Mouse (Mus musculus) hindlimb bud, embryonic 11.5 days (tissue): ENCODE results near the gene Gm6169.
"Not testable (repeated sequence)": the region's sequence is repeated elsewhere in the genome, so short reads cannot be mapped to it uniquely, and the experiment has no call there.

ENCODE experiments used
- DNase-seq: peaks from one replicate; pipeline ENCODE4 v3.0.0-alpha.2; 2012; ENCODE audit warnings: low read depth, low spot score; ENCODE audit errors: extremely low spot score

The Gm6169 gene

DNA sequence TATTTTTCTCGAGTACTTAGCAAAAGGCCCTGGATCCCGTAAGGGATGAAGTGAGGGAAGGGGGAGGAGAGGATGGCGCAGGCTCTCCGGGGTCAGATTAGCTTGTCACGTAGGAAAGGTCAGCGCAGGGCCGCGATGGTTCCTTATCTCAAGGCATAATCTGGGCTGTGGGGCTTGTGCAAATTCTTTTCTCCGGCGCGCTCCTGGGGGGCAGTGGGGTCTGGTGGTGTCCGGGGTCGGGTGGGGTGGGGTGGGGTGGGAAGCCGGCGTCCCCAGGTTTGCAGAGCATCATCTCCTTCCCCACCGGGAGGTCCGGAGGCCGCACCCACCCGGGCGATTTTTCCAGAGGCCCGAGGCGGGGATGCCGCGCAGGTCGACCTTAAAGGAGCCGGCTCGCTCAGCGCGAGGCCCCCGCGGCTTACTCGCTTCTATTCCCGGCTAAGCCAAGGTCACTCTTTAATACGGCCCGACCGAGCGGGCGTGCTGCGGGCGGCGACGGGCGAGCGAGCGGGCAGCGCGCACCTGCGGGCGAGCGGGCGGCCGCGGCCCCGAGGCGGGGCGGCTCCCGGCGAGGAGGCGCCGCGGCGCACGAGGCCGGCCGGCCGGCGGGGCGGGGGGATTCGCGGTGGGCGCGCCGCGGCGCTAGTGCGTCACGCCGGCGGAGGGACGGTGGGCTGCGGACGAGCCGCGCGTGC, 28.0 kb downstream of the Gm6169 start:
- no peak for DNase-seq

DNA sequence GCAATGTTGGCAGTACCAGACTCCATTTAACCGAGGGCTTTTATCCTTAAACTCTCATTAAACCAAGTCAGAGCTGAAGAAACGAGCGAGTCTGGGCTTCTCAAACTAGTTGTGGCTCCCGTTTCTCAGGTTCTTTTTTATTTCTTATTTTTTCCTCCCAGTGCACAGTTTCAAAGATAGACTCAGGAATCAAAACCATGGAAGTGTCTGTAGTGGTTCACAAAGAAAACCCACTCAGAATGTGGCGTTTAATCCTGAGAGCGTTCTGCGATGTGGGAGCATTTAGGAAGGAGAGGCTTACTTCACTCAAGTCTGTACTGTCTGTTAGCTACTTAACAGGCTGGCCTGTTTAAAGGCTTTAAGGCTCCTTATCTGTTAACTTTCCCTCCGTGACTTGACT, 30.9 kb downstream of the Gm6169 start:
- no peak for DNase-seq

DNA sequence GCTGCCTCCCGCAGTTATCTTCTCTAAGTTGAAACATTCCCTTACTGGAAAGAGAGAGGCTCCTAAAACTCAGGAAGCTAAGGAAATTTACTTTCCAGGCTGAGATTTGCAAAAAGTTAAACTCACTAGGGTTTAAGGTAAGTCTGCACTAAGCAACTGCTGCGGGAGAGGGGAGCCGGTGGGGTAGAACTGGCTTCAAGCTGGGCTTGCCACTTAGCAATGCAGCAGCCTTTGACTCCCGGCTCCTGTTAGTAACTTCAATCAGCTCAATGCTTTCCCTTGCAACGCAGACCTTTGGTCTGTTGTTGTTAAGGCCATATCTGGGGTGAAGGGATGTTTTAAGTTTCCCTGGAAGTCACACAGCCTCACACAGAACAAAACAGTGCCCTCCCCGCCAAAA, 31.3 kb downstream of the Gm6169 start:
- no peak for DNase-seq

DNA sequence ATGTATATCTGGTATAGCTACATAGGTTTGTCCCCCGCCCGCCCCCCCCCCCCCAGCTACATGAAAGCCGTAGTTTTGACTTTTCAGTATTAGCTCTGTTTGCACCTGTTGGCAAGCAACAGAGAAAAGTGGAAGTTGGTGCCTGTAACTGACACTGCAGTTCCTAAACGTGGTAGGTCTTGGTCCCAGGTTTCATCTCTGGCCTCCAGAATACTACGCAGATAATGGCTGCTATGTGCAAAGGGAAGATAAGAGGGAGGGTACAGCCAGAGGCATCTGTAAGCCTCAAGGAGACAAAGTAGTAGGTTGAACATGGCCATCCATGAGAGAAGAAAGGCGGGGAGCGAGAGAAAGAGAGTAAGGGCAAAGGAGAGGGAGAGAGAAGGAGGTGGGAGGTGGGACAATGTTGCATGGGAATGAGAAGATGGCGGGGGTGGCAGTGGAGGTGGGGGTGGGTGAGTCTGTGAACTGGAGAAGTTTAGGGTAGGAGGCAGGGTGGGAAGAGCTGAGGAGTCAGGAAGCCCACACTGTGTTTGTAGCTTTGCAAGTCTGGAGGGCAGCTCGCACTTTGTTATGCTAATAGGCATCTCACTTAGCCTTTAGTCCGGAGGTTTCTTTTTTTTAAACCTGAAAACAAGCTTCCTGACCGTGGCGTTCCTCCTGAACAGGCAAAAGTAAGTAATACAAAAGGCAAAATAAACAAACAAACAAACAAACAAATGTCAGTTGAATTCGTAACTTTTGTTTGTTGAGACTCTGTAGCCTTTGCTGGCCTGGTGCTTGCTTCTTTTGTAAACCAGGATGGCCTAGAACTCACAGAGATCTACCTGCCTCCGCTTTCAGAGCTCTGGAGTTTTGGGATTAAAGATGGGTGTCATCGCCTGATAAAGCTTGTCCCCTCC, 32.1 kb downstream of the Gm6169 start, which contains the start of gene Fam169a:
Fam169a (plus strand) TSS at position 638 of the 902 bp plus-strand sequence.
- DNase-seq: no peak

DNA sequence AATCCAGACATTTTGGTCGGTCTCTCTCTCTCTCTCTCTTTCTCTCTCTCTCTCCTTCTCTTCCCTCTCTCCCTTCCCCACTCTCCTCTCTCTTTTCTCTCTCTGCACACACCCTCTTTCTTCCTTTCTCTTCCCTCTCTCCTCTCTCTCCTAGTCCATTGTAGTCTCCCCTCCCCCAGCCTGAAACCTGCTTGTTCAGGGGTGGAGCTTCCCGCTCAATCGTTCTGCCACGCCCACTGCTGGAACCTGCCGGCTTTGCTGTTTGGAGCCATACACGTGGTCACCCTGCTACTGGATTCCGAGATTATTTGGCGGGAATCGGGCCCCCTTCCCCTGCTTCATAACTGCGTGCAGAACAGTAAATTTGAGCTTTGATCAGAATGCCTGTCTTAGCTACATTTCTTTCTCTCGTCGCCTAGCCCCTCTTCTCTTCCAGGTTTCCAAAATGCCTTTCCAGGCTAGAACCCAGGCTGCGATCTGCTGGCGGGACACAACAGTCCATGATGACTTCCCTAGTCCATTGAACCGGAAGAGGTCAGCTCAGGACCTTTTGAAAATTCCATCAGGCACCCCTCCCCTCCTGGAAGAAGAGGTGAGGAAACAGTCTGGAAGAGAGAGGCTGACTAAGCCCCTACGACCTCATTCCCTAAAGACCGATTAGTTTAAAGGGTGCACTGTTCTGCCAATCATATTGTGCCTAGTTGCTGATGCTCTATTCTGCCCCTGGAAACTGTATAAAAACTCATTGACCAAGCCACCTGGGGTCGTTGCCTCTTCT, 34.0 kb downstream of the Gm6169 start:
- DNase-seq: not testable (repeated sequence)

DNA sequence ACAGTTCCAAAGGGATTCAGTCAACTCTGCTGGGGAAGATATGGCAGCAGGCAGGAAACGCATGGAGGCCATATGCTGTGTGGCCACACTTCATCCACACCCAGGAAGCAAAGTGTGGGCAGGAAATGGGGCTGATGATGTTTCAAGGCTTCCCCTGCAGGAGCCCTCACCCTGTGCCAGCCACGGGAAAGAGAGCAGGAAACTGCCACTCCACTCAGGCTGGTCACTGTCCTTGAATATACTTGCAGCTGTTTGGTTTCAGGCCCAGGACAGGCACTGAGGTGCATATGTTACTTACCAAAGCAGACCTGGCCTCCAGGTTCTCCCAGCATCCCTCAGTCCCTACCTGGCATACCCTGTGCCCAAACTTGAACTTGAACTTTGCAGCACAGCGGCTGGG, 34.6 kb downstream of the Gm6169 start:
- DNase-seq: no peak

DNA sequence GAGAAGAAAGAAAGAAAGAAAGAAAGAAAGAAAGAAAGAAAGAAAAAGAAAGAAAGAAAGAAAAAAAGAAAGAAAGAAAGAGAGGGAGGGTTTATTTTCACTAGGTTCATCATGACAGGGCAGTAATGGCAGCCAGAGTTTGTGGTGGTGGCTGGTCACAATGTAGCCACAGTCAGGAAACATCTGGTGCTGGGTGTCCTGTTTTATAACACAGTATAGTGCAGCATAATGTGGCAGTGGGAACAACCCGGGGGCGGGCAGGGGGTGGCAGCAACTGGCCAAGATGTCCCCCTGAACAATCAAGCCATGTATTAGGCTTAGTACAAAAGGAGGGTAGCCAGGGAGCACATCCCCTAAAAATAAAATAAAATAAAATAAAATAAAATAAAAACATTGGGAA, 35.6 kb downstream of the Gm6169 start:
- no peak for DNase-seq

DNA sequence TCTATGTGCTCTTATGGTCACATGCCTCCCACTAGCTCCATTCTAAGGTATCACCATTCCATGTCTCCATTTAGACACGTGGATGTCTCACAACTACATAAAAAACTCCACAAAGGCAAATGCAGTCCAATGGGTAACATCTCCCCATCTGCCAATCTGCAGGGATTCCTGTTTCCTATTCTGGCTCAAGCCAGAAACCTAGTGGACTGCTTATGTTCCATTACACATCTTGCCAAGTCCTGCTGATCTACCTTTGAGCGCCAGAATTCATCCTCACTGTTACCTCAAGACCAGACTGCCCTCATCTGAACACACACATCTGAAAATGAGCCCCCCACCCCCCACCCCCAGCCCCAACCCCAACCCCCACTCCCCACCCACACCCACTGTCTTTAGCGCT, 36.9 kb downstream of the Gm6169 start:
- no peak for DNase-seq

DNA sequence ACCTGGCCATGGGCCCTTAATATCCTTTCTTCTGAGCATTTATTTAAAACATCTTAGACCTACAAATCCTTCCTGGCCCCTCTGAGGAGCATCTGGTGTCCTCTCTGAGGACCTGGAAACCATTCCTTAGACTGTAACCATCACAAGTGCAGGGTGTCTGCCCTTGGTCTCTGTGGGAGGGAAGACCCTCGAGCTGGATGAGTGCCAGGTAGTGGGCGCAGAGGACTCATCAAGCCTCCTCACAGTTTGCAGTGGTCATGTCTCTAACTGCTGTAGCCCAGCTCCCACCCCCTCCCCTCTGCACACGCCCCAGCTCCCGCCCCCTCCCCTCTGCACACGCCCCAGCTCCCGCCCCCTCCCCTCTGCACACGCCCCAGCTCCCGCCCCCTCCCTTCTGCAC, 38.7 kb downstream of the Gm6169 start:
- no peak for DNase-seq

DNA sequence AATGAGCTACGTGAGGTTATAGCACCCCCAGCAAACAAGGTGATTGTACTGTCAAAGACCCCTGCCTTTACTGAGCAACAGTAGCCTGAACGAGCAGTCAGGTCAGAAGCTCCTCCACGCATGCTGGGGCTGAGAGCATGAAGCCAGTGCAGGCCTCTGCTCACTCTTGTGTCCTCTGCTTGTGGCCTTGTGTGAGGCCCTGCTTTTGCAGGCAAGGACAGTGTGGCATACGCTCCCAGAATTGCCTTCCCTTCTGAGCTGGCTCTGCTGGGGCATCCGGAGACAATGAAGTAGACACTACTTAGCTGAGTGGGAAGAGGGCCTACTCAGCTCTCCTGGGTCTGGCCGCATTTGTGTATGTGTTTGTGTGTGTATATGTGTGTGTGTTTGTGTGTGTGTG, 39.3 kb downstream of the Gm6169 start:
- DNase-seq: no peak

DNA sequence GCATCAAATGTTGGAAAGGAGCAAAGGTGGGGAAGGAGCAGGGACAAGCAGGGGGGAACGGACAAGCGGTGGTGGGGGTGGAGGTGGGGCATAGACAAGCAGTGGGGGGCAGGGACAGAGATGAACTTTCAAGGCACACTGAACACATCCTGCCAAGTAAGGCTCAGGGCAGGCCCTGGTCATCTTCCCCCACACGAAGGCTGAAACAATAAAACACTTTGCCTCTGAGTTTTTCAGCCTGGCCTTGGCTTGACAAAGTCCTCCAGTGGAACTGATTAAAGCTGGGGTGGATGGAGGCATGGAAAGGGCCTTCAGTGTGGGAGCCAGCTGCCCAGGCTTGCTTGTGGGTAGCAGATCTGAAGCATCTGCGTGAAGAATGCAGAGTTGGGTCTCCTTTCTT, 41.2 kb downstream of the Gm6169 start:
- no peak for DNase-seq

DNA sequence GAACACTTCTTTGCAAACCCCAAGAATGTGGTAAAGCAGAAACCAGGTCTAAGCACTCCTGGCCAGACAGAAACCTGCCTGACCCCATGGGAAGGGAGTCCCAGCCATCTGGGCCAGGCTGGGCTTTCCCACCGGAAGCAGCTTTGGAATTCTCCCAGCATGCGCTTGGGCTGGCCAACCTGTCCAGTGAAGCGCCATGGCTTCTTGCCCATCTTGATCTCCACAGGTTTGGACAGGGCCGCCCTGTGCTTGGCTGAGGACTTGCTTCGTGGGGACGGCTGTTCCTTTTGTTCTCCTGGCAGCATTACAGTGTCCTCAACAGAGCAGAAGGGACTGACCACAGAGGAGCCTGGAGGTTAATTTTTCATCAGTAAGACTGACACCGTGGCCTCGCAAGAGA, 45.2 kb downstream of the Gm6169 start:
- no peak for DNase-seq

DNA sequence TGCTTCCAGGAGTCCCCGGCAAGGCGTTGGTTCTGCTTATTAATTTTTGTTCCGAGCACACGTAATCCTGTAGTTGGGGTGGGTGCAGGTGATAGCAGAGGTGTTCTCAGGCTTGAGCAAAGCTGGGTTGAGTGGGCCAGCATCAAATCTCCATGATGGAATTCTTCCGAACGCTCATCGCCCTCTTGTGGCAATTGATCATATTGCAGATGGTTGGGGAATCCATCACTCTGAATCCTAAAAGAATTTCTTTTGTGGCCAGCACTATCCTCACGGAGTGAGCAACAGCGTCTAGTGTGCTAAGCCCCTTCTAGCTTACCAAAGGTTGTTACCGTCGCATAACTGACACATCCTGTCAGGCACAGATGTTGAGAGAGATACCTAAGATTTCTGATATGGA, 46.4 kb downstream of the Gm6169 start:
- peak; percentile 74 for DNase-seq

DNA sequence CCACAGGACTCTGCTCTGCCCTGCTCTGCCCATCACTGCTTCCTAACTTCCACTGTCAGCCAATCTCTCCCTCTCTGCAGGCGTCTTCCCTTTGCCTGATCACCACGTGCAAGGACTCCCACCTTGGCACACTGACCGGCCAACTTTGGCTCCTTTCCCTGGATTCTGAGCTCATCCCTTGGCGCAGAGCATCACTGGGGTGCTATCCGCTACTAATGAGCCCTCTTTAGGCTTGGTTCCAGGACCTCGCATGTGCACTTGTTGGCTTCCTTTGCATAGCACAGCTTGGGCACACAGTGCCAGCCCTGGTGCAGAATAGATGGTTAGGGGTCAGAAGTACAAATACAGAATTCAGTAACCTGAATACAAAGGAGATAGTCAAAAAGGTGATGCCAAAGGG, 47.9 kb downstream of the Gm6169 start:
- DNase-seq: no peak
